Mouse (Mus musculus) C2C12 (cell line): ENCODE data around the gene Slc25a1.

Experiments used
- CTCF ChIP-seq: IDR thresholded peaks from one replicate; pipeline ENCODE4 v1.5.1; 2011; ENCODE audit not compliant: control insufficient read depth, insufficient read depth, insufficient read length
- MAX ChIP-seq: IDR thresholded peaks from one replicate; pipeline ENCODE4 v1.6.1; 2011; ENCODE audit warnings: mild to moderate bottlenecking, control low read depth
- USF1 ChIP-seq: IDR thresholded peaks from one replicate; pipeline ENCODE4 v1.6.1; 2011; ENCODE audit warnings: low read depth, mild to moderate bottlenecking, control low read depth, moderate library complexity

DNA sequence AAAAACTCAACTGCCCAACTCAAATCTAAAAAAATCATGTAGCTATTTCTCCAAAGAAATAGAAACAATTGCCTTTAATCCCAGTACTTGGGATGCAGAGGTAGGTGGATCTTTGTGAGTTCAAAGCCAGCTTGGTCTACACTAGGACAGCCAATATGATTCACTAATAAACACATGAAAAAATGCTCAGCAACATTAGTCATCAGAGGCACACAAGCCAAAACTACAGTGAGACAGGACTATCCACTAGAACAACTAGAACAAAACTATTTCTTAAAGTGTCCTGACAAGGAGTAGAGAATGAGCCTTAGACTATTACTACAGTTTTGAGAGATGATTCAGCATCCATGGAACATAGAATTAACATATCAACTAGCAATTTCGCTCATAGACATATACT lies 51.9 kb downstream of the Slc25a1 start:
- no peak for TF ChIP-seq CTCF
- TF ChIP-seq MAX = no peak
- no peak for TF ChIP-seq USF1
